Mouse (Mus musculus) cerebellum, postnatal 25 days (tissue): ENCODE data around the gene Bbs12.

Source experiments
- DNase-seq, 2 experiments: peaks; one replicate each; pipeline ENCODE4 v3.0.0; 2021; ENCODE audit warnings: mixed read lengths in 2 of 2

The Bbs12 gene

DNA sequence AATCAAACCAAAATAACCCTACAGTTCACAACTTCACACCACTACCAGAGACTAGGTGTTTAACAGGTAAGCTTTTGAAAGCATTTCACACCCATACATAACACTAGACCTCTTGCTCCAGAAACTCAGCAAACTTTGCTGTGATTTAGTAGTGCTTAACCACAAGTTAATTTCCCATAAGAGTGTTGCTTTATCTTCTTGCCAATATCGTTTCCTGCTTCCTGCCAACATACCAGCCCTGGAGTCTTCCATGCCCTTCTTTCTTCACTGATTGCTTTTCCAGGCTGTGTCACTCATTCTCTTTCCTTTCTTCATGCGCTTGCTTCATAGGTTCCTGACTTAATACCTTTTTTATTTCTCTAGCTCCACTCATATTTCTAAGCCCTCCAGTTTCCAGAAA is 16.1 kb downstream of the Bbs12 start:
- no peak for DNase-seq

DNA sequence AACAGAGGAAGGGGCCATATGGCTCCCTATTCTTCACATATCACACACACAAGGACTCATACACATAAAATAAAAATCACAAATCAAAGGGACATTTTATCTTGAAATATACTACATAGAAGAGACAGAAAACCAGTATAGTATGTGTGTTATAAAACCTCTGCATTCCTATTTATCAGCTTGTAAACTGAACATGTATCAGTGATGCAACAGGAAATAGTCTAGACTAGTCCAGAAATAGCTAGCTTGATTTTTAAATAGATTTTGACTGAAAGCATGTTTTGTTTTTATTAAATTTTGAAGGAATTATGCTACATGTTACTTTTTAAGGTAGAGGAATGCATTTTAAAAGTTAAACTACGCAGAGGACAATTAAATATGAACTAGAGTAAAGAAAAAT is 17.6 kb downstream of the Bbs12 start:
- DNase-seq: no peak

- DNase-seq: no peak
These were observed 19.7 kb downstream of the Bbs12 start for GRCm38 (mm10) chr3:37331999-37332449.

DNA sequence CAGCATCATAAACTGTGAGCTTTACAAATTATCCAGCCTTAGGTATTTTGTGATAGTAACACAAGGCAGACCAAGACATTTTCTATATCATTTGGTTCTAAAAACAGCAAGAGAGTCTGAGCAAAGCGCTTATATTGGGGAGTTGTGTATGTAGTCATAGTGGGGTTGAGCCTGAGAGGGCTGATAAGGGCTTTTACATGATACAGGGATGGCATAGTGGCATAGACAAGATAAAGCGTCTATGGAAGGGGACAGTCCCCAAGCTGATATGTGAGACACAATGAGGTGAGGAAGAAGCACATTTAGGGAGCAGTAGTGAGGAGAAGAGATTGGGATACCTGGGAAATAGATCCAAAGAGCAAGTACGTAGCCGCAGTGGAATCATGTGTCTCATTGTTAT is 21.7 kb downstream of the Bbs12 start:
- DNase-seq: no peak

DNA sequence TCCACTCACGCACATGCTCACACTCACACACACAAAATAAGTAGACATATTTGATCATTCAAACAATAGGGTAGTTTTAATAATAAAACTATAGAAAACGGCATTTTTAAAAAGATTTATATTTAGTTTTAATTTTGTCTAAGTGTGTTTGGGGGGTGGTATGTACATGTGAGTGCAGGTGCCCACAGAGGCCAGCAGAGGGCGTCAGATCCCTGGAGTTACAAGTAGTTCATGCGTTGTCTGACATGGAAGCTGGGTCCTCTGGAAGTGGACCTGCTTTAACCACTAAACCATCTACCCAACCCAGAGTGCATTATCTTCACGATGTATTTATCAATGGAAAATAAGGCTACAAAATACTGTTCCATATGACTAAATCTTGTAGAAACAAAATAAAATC is 28.8 kb downstream of the Bbs12 start:
- peak in 1 of 2 experiments; percentile 7 for DNase-seq

DNA sequence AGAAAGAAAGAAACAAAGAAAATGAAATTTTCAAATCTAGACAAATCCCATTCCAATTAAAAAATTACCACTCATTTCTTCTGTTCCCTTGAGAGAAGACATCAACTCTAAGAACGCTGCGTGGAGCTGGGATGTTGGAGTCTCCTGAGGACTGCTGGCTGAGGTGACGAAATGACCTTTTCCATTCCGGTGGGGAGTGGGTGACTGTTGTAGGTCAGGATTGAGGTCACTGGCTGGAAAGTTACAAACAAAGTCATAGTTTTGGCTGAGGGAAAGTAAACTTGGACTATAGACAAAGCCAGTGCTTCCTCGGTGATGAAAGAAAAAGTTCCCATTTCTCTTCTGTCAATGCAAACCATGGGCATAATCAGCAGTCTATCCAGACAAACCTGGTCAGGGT is 30.5 kb downstream of the Bbs12 start:
- DNase-seq: no peak

DNA sequence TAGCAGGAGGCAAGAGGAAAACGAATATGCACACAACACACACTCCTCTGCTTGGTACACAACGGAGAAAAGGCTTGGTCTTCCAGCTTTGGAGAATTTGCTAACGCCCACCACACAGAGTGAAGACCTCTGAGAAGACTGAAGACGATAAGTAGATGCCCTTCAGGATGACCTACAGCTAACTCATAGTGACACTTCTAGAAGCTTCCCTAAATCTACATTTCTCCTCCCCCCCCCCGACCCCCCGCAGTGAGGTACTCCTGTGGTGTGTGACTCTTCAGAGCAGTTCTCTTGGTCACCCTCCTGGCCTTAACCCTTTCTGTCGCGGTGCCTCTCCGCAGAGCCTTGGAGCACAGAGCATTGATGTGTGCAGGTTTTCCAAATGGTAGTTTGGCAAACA is 35.3 kb downstream of the Bbs12 start:
- no peak for DNase-seq

DNA sequence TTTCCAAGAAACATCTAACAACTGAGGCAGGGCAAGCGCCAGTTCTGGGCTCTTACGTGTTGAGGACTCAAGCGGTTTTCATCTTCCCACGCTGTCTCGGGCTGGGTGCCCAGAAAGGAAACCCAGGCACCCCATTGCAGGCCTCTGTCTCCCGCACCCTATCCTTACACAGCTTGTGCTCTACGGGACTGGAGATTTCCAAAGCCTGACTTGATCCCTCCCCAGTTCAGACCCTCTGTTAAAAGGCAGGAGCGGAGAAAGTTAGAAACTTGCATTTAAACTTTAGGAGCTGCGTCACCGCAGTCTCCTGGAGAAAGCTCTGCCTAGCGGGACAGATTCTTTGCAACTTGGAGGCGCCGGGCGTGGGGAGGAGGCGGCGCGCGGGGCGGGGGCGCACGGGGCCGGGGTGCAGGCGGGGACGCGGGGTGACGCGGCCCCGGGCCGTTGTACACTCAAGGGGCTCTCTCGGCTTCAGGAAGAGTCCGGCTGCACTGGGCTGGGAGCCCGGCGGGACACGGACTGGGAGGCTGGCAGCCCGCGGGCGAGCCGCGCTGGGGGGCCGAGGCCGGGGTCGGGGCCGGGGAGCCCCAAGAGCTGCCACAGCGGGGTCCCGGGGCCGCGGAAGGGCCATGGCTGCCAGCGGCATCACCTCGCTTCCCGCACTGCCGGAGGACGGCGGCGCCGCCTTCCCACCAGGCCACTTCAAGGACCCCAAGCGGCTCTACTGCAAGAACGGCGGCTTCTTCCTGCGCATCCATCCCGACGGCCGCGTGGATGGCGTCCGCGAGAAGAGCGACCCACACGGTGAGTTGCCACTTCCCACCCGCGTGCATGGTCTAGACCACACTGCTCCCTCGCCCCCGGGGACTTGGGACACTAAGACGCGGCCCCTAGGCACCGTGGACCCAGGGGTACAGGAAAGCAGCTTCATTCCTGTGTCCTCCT is 36.1 kb downstream of the Bbs12 start, which contains the start of gene Fgf2:
Gene Fgf2 (plus strand): TSS at position 126 of the 945 bp plus-strand sequence.
- peak; percentile 13 to 22 for DNase-seq

DNA sequence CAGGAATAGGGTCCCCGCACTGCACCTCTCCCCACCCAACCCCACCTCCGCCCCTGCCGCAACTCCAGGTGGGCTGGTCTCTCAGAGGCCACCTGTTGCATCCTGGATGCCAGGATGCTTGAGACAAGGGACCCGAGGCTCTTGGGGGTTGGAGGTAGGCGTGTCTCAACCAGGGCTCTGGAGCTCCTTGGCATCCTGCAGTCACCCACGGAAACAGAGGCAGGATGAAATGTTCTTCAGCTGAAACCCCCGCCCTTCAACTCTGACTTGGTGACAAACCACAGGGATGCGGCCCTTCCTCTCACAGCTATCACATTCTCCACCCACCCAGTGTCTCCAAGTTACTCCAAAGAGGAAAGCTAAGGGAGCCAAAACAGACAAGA is 36.8 kb downstream of the Bbs12 start:
- no peak for DNase-seq

DNA sequence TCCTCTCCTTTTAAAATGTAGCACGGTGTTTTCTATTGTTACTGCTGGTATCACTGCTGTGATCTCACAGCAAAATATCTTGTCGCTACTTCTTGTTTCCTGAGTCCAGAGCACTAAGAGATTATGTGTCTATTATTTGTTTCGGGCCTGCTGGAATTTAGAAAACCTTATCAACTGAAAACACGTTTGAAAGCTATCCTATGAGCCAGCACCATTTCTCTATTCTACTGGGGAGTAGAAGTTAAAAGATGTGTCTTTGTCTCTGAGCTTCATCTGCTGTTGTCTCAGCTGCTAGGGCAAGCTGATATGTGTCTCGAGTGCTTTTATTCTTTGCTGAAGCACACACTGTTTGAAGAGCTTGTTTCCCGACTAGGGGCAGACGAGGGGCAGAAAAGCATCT is 38.0 kb downstream of the Bbs12 start:
- no peak for DNase-seq

- DNase-seq: no peak
These were observed 41.7 kb downstream of the Bbs12 start for GRCm38 (mm10) chr3:37353951-37354481.

DNA sequence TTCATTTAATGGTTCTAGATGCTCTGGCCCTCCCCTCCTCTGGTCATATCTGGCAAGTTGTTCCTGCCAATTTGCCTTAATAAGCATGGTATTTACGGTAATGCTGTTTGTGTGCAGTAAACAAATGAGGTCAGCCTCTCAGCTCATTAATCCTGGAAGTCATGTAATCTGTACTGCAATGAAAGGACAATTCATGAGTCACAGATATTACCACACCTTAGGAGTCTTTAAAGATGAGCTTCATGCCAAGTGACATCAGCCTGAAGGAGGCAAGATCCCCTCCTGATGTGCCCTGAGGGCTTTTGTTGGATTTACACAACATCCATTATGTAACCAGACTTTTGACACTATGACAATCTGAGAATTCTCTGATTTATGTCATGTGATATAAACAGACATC is 42.4 kb downstream of the Bbs12 start:
- DNase-seq: no peak

- no peak for DNase-seq
These were observed 48.4 kb downstream of the Bbs12 start for GRCm38 (mm10) chr3:37360729-37361128.

- DNase-seq: no peak
These were observed 52.8 kb downstream of the Bbs12 start for GRCm38 (mm10) chr3:37365144-37365543.

- DNase-seq: no peak
These were observed 53.6 kb downstream of the Bbs12 start for GRCm38 (mm10) chr3:37365976-37366375.

DNA sequence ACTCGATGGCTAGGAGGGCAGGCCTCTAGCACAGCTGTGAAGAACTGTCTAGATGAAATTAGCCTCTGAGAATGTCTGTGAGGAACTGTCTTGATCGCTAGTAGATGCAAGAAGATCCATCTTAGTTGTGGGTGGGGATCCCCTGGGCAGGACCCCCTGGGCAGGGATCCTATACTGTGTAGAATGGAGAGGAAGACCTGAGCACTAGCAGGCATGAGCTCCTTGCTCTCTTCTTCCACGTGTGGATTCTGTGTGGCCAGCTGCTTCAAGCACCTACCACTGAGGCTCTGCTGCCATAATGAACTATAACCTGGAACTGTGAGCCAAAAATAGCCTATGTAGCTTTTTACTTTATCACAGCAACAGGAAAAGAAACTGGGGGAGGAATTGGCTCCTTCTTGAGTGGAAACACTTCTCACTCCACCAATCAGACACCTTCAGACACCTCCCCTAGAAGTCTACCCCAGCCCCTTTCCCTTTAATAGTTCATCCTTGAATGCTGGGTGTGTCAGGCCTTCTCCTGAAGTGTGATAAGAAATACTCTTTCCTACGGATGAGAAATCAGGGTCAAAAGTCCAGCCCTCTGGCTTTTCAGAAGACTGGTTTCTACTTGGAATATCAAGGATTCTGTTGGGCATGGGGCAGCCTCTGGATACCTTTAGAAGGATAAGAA is 54.2 kb downstream of the Bbs12 start:
- DNase-seq: no peak

- no peak for DNase-seq
These were observed 58.1 kb downstream of the Bbs12 start for GRCm38 (mm10) chr3:37370407-37370806.
